Mouse (Mus musculus): Measurements from ENCODE around the gene Inppl1. TPM values are rescaled to one million over a fixed set of nuclear protein-coding genes. Genes with fewer than 3 reads are reported as not detected.

Inppl1 gene
- polyA plus RNA-seq, 1 experiment from 2014 or later, result 38.4 TPM

DNA sequence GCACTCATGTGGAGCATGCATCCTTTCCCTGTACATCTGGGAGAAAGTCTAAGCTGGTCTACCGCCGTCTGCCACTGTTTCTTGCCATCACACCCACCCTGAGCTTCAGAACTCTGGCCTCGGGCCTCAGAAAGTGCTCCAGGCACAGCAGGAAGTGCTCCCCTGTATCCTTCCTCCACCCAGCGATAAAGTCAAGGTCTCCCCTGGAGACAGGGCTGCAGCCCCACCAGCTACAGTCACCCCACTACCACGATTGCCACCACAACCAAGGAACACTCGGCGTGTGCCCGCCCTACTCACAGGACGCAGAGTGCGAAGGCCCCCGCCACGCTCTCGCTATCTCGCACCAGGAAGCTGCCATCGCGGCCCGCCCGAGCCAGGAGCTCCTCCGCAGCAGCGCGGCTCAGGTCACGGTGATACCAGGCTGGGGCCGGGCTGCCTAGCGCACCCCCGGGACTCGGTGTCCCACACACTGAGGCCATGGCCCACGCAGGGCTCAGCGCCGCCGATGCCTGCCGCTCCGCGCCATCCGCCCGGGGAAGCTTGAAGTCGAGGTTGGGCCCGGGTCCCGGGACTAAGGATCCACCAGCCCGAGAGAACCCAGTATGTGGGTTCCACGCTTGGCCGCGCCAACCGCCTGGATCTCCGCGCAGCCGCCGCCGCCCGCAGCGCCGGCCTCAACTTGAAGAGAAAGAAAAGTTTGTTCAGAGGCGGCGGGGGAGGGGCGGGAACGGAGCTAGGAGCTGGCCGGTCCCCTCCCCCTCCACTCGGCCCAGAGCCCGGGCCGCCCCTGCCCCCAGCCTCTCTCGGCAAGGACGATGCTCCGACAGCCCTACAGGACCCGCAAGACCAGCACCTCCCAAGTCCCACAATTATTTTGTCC lies 1.5 kb downstream of the Inppl1 start:
- H3K27me3 ChIP-seq (replicated peaks; ENCODE audit: low read depth, poor library complexity, severe bottlenecking), result no peaks in the 10 kb centered on the region
- peak overlapping the region; percentile 88 for H3K4me3 ChIP-seq
- peaks cover 43% of the 10 kb centered on the region for H3K4me1 ChIP-seq
- H3K27ac ChIP-seq (replicated peaks), result peak overlapping the region; percentile 100
- peak; percentile 89 for DNase-seq (ENCODE audit: low spot score)
- WGBS, result under 1% methylated on average over 63 of the region's 63 CpGs
- H3K36me3 ChIP-seq (replicated peaks), result peaks cover 33% of the 10 kb centered on the region
- no peaks in the 10 kb centered on the region for H3K9me3 ChIP-seq

DNA sequence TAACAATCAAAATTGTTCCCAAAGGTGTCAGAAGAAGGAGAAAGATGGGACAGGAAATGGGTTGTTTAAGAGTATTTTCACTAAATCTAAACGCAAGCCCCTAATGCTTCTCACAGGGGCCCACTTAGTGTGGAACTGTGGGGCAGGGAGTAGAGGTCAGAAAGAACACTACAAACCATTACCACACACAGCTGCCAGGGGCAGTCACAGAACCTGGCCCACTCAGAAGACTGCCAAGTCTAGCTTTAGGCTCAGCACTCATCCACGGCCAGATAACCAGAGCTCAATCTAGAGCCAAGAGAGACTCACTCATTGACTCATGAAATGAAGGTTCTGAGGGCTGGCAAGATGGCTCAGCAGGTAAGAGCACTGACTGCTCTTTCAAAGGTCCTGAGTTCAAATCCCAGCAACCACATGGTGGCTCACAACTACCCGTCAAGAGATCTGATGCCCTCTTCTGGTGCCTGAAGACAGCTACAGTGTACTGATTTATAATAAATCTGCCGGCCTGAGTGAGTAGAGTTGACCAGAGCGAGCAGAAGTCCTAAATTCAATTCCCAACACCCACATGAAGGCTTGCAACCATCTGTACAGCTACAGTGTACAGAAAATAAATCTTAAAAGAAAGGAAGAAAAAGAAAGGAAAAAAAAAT lies 2.4 kb downstream of the Inppl1 start:
- peak overlapping the region; percentile 100 for H3K27ac ChIP-seq (replicated peaks)
- H3K4me3 ChIP-seq, result peak overlapping the region; percentile 88
- peaks cover 43% of the 10 kb centered on the region for H3K4me1 ChIP-seq
- 47% methylated on average over 5 of the region's 5 CpGs for WGBS
- no peak for DNase-seq (ENCODE audit: low spot score)
- H3K9me3 ChIP-seq, result no peaks in the 10 kb centered on the region
- H3K36me3 ChIP-seq (replicated peaks), result peaks cover 42% of the 10 kb centered on the region
- no peaks in the 10 kb centered on the region for H3K27me3 ChIP-seq (replicated peaks; ENCODE audit: low read depth, poor library complexity, severe bottlenecking)

DNA sequence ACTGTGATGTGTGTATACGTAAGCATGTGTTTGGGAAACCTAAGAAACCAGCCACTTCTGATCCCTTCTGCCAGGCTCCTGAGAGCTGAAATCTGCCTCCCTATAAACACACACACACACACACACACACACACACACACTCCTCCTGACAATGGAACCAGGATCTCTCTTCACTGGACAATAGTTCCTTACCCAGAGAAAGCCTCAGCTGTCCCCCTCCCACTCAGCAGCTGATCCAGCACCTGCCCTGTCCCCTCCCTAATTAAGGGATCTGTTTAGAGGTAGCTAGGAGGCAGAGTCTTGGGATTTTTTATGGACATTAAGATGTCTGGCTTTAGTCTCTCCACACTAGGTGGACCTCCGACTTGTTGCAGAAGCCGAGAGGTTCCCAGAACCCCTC lies 3.1 kb downstream of the Inppl1 start:
- Histone ChIP-seq H3K27me3 (replicated peaks; ENCODE audit: low read depth, poor library complexity, severe bottlenecking) (no peaks in the 10 kb centered on the region), H3K4me1 (peaks cover 43% of the 10 kb centered on the region), H3K27ac (replicated peaks) (peak overlapping the region; percentile 100; the same call in 1 of the 2 replicates), H3K36me3 (replicated peaks) (peaks cover 46% of the 10 kb centered on the region), H3K4me3 (peak overlapping the region; percentile 88), H3K9me3 (no peaks in the 10 kb centered on the region)
- WGBS, result 72% methylated on average over 3 of the region's 3 CpGs
- DNase-seq (ENCODE audit: low spot score), result no peak

DNA sequence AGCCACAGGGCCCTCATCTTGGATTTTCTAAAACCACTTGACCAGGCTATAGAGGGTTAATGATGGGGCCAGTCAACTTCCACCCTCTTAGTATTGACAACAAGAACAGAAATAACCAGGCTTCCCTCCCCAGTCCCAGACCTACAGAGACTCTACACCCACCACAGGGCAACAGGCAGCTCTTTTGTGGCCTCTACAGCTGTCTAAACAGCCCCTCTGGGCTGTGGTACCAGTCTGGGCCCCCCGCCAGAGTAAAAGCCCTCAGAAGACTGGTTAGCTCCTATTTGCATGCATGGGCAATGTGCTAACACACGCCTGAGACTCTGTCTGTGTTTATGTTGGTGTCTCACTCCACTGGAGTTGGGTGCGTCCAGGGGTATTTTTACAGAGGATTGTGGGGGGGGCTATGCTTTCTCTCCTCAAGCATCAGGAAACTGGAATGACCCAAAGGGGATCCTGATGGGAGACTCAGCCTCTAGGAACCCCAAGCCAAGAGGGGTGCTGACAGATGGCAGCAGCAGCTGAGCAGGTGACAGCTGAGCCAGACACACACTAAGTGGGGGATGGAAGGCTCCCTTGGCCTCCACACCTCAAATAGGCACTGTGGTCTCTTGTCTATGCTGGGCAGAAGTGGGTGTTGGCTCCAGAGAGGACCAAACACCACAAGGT lies 4.0 kb downstream of the Inppl1 start:
- H3K4me3 ChIP-seq, result peak overlapping the region; percentile 88
- H3K36me3 ChIP-seq (replicated peaks), result peaks cover 54% of the 10 kb centered on the region
- peak overlapping the region; percentile 100; the same call in 1 of the 2 replicates for H3K27ac ChIP-seq (replicated peaks)
- no peaks in the 10 kb centered on the region for H3K27me3 ChIP-seq (replicated peaks; ENCODE audit: low read depth, poor library complexity, severe bottlenecking)
- H3K9me3 ChIP-seq, result no peaks in the 10 kb centered on the region
- 61% methylated on average over 3 of the region's 3 CpGs for WGBS
- DNase-seq (ENCODE audit: low spot score), result no peak
- H3K4me1 ChIP-seq, result peaks cover 40% of the 10 kb centered on the region

DNA sequence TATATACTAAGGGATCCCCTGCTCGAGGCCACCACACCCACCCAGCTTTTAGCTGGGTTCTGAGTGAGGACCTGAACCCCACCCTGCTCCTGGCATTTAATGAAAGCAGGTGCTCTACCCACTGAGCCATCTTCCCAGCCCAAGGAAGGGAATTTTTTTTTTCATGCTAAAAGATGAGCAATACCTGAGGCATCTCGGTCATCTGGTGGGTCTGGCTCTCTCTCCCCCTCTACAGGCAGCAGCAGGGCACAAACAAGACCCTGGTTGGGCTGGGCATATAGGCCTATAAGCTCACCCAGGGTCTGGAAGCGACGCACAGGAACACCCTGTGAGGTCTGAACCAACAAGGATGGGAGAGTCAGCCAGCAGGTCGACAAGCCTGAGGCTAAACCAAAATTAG lies 4.7 kb downstream of the Inppl1 start:
- Histone ChIP-seq H3K4me3 (no peak overlapping the region), H3K9me3 (no peaks in the 10 kb centered on the region), H3K27ac (replicated peaks) (no peak overlapping the region), H3K4me1 (peaks cover 33% of the 10 kb centered on the region), H3K36me3 (replicated peaks) (peaks cover 61% of the 10 kb centered on the region), H3K27me3 (replicated peaks; ENCODE audit: low read depth, poor library complexity, severe bottlenecking) (no peaks in the 10 kb centered on the region)
- no peak for DNase-seq (ENCODE audit: low spot score)
- WGBS, result 74% methylated on average over 5 of the region's 5 CpGs

DNA sequence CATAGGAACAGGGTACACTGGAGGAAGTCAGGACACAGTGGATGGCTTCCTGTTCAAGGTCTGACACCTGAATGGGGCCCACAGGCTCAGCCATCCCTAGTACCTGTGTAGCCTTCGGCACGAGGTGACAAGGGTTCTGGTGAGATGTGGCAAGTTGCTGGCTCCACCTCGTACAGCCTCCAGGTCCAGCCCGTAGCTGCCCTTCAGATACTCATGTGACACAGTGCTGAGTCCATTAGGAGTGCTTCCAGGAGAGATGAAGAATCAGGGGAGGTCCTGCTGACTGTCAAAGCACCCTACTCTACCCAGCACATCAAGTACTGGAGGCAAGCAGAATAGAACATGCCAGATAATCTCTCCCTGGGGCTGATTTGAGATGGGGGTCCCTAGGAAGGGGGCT lies 5.7 kb downstream of the Inppl1 start:
- no peaks in the 10 kb centered on the region for H3K9me3 ChIP-seq
- no peaks in the 10 kb centered on the region for H3K27me3 ChIP-seq (replicated peaks; ENCODE audit: low read depth, poor library complexity, severe bottlenecking)
- peaks cover 71% of the 10 kb centered on the region for H3K36me3 ChIP-seq (replicated peaks)
- no peak overlapping the region for H3K27ac ChIP-seq (replicated peaks)
- 93% methylated on average over 4 of the region's 4 CpGs for WGBS
- peaks cover 29% of the 10 kb centered on the region for H3K4me1 ChIP-seq
- H3K4me3 ChIP-seq, result no peak overlapping the region
- DNase-seq (ENCODE audit: low spot score), result no peak

DNA sequence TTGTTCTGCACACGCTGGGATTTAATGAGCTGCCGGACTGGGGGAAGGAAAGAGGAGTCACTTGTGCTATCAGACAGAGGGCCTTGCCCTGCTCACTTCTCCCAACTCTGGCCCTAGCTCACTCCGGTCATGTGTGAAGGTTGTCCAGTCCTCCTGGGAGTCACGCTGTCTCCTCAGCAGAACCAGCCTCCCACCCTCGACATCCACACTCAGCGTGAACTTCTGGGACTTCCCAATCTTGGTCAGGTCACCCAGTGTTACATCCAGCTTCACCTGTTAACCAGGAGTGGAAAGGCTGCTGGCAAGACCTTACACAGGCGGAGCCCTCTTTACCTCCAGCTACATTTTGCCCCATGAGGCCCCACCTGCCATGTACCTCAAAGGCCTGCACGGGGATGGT lies 6.6 kb downstream of the Inppl1 start:
- no peaks in the 10 kb centered on the region for H3K9me3 ChIP-seq
- H3K27me3 ChIP-seq (replicated peaks; ENCODE audit: low read depth, poor library complexity, severe bottlenecking), result no peaks in the 10 kb centered on the region
- 92% methylated on average over 8 of the region's 8 CpGs for WGBS
- DNase-seq (ENCODE audit: low spot score), result no peak
- H3K4me3 ChIP-seq, result no peak overlapping the region
- peaks cover 29% of the 10 kb centered on the region for H3K4me1 ChIP-seq
- no peak overlapping the region for H3K27ac ChIP-seq (replicated peaks)
- peaks cover 80% of the 10 kb centered on the region for H3K36me3 ChIP-seq (replicated peaks)

DNA sequence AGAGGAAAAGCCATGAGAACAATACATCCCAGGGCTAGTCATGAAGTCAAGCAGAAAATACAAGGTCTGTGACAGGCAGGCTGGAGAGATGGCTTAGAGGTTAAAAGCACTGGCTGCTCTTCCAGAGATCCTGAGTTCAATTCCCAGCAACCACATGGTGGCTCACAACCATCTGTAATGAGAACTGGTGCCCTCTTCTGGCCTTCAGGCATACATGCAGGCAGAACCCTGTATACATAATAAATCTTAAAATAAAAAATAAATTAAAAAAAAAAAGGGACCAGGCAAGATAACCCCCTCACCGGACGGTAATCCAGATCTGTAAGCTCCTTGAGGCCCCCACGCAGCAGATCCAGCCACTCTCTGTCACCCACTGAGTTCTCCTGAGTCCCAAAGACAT lies 7.7 kb downstream of the Inppl1 start:
- peaks cover 19% of the 10 kb centered on the region for H3K4me1 ChIP-seq
- H3K4me3 ChIP-seq, result no peak overlapping the region
- 99% methylated on average over 3 of the region's 3 CpGs for WGBS
- H3K9me3 ChIP-seq, result no peaks in the 10 kb centered on the region
- H3K27me3 ChIP-seq (replicated peaks; ENCODE audit: low read depth, poor library complexity, severe bottlenecking), result no peaks in the 10 kb centered on the region
- no peak for DNase-seq (ENCODE audit: low spot score)
- H3K36me3 ChIP-seq (replicated peaks), result peaks cover 91% of the 10 kb centered on the region
- no peak overlapping the region for H3K27ac ChIP-seq (replicated peaks)

DNA sequence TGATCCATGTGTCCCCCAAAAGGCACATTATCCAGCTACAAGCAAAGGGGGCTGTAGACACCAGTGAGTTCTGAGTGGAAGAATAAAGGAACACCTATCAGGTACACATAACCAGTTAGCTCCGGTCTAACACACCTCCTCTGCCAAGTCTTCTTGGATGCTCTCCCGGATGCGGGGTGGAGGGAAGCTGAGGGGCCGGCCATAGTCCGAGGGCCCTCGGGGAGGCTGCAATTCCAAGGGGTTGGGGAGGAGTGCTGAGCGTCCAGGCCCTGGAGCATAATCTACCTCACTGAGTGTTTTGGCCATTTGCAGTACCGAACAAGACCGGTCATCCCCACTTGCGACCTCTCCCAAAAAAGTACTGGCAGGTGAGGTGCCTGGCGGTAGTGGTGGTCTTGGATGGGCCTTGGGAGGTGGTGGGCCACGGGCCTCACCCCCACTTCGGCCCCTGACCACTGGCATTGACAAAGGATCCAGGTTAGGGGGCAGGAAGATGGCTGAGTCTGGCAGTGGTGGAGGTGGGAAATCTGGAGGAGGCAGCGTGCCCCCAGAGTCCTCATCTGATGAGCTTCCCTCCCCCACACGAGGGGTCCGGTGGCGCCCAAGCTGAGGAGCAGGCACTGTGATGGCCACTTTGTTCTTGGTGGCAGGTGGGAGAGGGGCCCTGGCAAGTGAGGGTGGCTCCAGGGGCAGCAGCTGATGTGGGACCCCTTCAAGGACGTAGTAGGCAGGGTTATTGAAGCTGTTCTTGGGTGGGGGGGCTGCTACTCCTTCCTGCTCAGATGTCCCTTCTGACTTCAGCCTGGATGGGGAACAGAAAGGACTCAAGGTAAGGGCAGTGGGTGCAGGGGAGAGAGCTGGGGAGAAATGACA lies 14.0 kb downstream of the Inppl1 start:
- Histone ChIP-seq H3K36me3 (replicated peaks) (peaks cover 64% of the 10 kb centered on the region), H3K27ac (replicated peaks) (no peak overlapping the region), H3K9me3 (no peaks in the 10 kb centered on the region), H3K4me1 (peaks cover 43% of the 10 kb centered on the region), H3K4me3 (0 out of 2 replicates have a peak overlapping the region, but pooled peaks have one; percentile 6), H3K27me3 (replicated peaks; ENCODE audit: low read depth, poor library complexity, severe bottlenecking) (peaks cover 54% of the 10 kb centered on the region)
- 85% methylated on average over 18 of the region's 18 CpGs for WGBS
- no peak for DNase-seq (ENCODE audit: low spot score)

DNA sequence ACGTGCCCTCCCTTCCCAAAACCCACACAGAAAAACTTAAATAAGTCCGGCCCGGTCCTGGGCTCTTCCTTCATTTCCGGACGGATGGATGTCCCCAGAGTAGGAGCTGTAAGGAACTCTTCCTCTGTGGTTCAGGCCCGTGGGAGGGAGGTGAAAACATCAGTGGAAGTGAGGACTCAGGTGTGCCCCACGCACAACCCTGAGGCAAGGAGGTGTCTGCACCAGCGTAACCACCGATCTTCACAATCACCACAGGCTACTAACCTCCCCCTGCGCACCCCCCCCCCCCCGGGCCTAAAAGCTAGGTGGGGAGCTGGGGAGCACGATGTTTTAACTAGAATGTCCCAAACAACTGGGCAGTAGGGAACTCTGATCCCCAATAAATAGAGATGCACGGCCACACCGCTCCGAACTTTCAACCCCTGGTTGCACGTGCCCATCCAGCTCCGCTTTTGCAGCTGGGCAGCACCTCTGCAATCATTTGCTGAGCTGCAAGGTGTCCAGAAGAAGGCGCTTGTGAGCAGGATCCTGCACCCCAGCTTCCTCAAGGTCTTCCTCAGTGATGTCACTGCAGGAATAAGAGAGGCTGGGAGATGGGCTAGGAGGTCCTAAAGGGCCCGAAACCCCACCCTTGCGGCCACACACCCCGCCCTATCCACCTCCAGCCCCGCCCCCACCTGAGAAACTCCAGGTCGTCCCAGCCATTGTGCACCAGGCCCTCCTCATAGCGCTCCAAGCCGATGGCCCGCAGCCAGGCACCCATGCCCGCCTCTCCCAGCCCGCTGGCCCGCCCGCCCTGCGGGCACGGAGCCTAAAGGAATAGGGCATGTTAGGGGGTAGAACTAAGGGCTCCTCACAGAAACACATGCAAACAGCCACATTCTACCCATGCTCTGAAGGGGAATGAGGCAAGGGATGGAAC lies 14.9 kb downstream of the Inppl1 start:
- no peaks in the 10 kb centered on the region for H3K9me3 ChIP-seq
- peak; percentile 62 for DNase-seq (ENCODE audit: low spot score)
- peaks cover 55% of the 10 kb centered on the region for H3K36me3 ChIP-seq (replicated peaks)
- WGBS, result 27% methylated on average over 32 of the region's 32 CpGs
- H3K27me3 ChIP-seq (replicated peaks; ENCODE audit: low read depth, poor library complexity, severe bottlenecking), result peaks cover 63% of the 10 kb centered on the region
- H3K27ac ChIP-seq (replicated peaks), result no peak overlapping the region
- H3K4me1 ChIP-seq, result peaks cover 49% of the 10 kb centered on the region
- H3K4me3 ChIP-seq, result 0 out of 2 replicates have a peak overlapping the region, but pooled peaks have one; percentile 64
